Mouse (Mus musculus) kidney, postnatal 14 days (tissue): Measurements from ENCODE around the gene Smim20.

Experiments
- DNase-seq: peaks from one replicate; pipeline ENCODE4 v3.0.0; 2022; ENCODE audit warnings: mixed read lengths

The Smim20 gene

DNA sequence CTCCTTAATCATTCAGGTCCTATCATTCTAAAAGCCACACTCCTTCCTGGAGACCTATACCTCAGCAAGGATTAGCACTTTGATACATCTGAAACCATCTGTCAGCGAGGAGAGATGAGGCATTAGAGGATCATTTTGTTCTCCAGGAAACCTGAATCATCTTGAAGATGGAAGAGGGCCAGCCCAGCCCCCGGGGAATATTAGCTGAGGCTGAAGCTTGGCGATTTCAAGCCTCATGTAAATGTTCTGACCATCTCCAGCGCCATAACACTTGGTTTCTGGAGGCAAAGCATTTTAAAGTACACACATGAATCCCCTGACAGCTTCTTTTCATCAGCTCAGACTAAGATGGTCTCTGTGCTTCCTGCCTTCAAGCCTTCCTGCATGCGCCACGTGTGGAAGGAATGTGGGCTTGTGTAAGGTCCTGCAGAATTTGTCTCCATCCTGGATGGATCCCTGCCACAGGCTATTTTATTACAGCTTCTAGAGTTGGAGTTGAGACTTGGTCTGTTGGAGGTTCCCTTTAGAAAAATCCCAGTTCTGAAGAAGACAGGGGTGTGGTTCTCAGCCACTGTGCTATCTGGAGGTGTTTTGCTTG, 1.3 kb downstream of the Smim20 start:
- DNase-seq: peak; percentile 20

DNA sequence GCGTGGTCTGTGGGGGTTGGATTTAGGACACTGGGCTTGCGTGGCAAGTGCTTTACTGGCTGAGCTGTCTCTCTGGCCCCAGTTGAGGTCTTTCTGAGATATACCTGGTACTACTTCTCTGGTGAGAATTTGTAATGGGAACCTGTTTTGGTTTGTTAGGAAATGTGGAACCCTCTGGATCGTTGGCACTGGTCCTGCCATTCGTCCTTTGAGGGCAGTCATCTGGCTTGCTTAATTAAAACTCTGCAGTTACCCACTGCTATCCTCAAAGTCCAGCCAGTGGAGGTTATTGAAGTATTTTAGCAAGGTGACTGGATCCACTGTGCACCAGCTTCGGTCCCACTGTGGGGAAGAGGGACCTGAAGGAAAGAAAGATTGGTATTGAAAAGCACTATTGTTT, 2.9 kb downstream of the Smim20 start:
- DNase-seq: peak; percentile 14

DNA sequence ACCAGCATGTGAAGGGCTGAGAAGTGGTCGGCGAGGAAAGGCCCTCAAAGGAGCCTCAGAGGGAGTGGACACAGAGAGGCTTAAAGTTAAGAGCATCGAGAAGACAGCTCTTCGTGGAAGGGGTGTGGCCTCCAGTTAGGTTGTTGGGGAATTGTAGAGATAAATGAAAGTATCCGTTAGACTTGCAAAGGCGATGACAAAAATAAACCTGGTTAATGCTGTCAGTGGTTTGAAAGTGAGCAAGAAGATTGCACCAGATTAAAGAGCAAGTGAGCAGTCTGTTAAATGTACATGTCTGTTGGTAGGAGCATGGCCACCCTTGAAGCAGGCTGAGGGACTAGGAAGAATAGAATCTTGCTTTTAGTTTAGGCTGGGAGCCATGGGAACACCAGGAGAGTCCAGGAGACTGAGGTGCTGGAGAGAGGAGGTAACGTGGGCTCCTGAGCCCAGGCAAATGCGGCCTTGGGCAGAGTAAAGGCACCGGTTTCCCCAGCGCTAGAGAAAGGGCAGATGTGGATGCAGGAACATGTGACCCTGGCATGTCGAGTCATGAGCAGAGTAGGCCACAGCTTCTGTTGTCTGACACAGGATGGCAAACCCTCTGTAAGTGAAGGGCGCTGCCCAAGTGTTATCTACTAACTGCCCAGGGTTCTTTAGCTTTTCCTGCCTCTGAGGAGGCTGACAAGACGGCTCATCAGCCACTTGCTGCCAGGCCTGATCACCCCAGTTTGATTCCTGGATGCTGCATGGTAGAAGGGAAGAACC, 4.2 kb downstream of the Smim20 start:
- DNase-seq: no peak

DNA sequence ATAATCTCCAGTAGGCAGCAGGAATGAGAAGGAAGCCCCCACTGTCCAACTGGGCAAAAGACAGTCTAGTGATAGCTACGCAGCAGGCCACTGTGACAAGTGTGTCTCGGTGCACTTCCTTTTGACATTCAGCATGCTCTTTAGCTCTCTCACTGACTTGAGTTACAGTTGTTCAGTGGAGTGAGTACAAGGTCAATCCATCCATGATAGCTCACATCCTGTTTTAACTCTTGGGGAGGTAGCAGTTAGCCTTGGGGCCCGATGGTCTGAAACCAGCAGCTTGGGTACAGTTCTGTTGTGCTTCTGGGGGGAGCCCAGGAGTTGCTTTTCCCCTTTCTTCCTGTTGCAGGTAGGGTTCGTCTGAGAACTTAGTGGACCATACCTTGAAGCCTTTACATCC, 5.7 kb downstream of the Smim20 start:
- DNase-seq: no peak

DNA sequence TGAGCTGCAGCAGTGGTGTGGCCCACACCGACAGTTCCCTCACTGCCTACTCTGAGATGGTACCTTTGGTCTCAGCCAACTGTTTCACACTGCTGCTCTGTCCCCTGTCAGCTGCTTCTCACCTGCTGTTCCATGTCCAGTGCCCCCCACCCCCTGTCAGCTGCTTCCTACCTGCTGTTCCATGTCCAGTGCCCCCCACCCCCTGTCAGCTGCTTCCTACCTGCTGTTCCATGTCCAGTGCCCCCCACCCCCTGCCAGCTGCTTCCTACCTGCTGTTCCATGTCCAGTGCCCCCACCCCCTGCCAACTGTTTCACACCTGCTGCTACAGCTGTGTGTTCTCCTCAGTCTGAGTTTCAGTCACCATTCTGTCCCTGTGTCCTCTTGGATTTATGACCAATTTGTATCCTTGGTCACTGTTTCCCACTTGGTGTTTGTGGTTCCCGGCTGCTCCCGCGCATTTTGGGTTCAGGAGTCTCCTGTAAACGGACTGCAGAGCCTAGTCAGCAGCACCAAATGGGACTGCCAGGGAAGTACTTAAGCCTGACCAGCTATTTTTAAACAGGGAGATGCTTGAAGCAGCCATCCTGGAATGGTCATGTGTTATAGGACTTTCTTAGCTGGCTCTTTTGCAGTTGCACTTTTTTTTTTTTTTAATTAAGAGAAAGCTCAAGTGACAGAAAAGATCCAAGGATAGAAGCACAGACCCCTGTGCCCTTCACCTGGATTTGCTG, 7.0 kb downstream of the Smim20 start:
- no peak for DNase-seq

DNA sequence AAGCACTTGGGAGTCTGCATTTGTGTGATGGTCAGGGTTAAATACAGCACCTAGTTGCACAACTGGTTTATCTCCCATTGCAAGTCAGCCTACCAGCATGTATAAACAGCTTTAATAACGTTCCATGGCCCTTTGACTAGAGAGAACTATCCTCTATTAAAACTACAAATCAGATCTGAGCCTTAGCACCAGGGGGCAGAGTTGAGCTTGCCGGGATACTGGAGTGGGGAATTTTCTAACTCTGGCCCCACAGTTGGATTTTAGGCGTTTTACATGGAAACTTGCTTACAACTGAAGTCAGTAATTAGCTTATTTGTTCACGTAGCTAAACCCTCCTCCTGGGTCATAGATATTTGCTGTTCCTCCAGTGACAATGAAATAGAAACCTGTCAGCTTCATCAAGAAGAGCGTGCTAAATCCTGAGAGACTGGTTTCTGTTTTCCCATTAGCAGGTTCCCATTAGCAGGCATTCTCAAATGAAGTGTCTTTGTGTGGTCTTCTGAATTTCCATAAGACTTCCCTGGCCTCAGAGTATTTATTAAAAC, 8.0 kb downstream of the Smim20 start:
- peak; percentile 39 for DNase-seq

DNA sequence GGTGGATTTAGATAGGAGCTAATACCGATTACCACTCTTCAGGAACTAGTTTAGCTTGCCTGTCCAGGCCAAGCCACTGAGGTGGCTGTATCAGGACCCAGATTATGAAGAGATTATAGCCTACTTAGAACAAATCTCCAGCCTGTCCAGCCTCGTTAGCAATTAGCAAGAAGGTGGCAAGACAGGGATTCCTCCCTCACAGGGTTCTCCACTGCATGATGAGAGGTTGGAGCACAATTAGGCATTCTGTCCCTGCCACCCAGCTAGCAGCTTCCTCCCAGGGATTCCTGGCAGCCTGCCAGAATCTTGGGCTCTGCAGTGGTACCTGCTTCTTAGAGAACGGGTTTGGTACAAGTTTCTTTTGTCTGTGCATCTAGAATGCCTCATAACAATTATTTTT, 8.5 kb downstream of the Smim20 start:
- DNase-seq: peak; percentile 27

DNA sequence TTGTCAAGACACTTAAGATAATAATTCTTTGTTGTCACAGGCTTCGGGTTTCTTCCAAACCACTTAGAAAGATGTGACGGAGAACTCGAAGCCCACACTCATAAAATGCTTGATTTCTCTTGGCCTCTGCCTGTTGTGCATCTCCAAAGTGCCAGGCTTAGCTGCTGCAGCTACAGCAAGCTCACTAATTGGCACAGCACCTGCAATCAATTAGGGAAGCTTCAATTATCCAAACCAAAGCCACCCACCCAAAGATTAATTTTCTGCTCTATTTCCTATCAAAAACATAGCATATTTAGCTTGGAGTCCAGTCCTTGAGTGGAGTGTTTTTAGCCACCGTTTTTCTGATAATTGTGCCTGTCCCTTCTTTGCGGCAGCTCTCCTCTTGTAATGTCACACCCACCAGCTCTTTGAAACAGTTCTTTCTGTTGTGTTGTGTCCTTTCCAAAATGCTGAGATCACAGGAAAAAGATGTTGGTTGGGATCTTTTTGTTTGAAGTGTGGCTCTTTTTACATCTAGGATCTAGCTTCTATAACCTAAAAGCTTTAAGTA, 9.7 kb downstream of the Smim20 start:
- DNase-seq: no peak

DNA sequence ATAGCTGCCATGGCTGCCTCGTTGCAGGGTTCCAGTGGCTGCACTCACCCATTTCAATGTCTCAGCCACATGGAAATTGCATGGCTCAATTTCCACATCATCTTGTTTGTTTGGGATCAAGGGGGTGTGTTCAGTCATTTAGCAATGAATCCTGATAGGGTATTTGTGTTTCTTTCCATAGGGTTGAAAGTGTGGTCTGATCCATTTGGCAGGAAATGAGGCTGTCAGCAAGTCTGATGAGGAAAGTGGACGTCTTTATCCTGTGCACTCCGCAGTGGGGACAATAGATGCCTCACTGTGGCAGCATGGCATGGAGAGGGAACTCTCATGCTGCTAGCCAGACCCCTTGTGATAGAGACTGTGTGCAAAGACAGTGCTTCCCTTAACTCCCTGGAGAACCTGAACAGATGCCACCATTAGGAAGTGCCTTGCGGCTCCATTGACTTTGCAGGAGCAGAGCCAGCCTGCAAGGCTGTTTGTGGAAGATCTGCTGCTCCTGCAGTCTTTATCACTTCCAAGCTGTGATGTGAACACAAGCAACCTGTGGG, 10.9 kb downstream of the Smim20 start:
- DNase-seq: no peak

DNA sequence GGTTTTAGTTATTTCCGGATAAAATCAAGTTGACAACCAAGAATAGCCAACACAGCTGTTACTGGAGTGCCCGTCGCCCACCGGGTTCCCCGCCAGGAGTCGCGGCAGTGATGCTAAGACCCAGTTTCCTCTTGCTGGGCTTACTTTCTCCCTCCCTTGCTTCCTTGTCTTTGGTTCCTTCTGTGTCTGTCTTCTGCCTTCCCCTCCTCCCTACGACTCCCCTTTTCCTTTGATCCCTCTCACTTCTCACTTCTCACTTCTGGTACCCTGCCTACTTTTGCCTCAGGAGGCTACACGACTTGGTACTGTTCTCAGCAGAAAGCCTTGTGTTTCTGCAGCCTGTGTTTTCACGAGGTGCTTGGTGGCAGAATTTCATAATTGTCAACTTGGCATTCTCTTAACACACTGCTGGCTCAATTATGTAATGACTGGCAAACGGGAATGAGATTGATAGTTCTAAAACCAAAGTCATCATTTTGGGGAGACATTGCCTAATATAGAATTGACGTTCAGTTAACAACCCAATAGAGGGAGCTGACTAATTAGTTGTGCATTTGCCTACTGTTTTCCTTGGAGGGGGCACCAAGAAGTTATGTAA, 12.4 kb downstream of the Smim20 start:
- no peak for DNase-seq

DNA sequence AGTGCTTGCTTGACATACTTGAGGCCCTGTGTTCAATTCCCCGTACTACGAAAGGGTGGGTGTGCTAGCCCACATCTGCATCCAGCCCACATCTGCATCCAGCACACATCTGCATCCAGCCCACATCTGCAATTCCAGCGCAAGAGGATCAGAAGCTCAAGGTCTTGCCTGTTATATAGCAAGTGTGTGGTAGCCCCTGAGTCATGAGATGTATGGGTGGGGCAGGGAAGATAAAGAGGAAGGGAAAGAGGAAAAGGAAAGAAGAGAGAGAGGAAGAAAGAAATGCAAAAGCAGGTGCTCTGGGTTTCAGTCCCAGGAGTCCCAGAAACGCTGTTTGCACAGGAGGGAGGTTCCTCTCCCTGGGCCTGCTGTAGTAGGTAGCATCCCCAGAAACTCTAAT, 15.6 kb downstream of the Smim20 start:
- DNase-seq: no peak

DNA sequence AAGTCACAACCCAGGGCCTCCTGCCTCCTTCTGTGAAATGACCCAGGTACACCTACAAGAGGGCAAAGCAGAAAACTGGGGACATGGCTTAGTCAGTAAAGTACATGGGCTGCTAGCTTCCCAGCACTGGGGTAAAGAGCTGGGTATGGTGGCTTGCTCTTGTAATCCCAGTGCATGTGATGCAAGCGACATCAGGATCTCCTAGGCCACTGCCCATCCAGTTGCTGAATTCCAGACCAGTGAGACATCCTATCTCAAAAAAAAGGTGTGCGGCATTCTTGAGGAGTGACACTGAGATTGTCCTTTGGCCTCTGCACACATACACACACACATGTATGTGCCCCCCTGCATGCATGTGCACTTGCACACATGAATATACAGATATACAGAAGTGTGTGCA, 19.5 kb downstream of the Smim20 start:
- no peak for DNase-seq

DNA sequence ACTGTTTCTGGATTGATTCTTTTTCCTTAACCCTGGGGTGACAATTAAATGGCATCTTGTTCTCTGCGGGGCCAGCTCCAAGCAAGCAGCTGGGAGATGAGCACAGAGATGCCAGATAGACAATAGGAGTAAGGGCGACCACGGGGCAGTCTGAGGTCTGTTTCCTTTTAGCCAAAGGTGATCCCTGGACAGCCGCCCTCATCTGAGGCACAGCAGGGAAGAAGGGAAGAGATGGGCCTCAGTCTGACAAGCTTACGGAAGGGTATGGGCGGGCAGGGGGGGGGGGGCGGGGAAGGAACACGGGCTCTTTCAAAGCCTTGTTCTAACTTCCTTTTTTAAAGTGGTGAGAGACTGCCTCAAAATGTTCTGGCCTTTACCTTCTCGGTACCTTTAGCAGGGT, 22.6 kb downstream of the Smim20 start:
- no peak for DNase-seq

DNA sequence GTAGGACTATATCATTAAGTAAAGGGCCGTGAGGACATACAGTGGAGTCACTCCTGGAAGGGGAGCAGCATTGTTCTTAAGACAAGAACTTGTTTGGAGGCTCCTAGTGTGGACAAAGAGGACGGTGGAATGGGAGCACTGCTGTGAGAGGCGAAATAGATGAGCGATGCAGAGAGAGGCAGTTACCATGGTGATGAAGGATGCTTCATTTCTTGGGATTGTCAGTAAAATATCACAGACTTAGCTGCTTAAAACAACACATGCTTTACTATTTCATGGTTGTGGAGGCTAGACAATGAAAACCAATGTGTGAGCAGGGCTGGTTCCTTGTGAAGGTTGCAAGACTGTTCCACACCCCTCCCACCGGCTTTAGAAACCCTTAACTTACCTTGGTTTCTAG, 27.7 kb downstream of the Smim20 start:
- no peak for DNase-seq

DNA sequence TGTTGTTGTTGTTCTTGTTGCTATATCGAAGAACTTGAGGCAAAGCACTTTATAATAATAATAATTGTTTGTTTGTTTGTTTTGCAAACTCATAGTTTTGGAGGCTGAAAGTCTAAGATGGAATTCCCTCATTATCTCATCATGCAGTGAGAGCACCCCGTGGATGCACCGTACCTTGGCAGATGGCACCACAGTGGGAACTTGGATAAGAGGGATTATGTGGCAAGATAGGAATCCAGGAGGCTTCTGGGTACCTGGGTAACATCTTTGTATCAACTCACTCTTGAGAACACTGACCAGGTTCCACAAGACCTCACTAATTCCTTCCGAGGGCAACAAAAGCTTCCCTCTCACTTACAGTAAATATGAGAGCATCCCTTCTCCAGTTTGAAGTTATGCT, 30.1 kb downstream of the Smim20 start:
- no peak for DNase-seq

DNA sequence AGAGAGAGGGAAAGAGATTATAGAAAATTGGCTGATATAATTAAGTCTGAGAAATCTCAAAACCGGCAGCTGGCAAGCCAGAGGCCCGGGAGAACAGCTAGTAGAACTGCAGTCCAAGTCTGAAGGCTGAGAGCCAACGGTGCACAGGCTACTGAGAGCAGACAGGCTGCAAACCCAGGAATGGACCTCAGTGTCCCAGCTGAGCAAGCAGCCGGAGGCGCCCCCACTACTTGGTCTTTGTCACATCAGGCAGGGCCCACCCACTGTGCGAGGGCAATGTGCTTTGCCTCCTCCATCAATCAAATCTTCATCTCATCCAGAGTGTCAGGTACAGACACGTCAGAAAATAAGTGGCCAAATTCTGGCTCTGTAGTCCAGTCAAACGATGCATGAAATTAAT, 34.6 kb downstream of the Smim20 start:
- DNase-seq: no peak

DNA sequence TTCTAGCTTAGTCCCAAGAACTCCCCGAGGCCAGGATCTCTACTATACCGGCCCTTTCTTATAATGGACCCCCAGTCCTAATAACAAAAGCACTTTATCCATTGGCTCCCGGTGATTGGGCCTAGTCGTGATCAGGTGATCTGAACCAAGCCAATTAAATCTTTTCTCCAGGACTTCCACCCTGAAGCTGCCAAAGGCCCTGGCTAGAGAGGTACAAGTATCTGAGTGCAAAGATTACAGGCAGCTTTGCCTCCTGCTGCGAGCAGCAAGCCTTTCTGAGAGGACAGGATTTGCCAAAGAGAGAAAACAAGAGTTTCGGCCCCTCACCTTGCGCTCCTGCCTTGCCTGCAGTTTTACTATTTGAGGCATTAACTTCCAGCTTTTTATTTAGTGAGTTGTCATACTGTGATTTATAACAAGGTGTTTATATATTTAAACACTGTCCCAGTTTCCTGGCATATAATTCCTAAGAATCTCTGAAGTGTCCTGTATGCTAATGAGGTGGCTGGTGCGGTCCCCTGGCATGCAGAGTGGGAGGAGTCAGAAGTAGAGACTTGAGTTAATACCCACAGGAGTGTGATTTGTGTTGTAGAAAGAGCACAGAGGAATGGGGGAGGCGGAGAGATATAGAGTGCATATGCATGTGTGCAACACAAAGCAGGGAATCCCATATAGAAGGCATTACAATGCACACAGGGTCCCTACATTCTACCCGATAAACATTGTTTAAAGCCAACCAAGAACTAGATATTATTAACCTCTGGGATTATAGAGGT, 36.2 kb downstream of the Smim20 start:
- DNase-seq: peak; percentile 42

DNA sequence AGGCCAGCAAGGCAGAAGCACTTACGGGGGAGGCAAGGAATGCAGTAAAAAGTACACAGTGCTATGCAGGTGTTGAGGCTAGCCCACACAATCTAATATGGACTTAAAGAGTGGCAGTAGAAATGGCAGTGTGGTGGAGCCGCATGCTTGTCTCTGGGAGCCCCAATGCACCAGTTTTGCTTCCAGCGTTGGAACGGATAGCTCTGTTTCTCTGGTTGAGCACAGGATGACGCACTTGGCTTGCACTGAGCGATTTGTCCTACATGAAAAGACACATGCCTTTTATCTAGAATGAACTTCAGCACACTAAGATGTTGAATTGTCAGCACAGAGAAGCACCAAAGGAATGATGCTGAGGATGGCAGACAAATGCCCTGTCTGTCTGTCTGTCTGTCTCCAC, 37.1 kb downstream of the Smim20 start:
- DNase-seq: no peak

DNA sequence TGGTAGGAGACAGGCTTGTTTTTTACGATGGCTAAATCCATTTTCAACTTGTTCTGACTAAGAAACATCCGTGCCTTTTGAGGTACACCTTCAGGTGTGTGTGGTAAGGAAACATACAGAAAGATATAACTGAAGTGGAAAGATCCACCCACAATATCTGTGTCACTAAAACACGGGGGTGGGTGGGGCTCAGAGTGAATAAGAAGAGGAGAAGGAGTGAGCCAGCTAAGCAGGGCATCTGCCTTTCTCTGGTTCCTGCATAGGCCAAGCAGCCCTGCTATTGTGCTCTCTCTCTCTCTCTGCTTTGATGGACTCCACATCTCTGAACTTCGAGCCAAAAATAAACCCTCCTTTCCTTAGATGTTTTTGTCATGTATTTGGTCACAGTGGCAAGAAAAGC, 38.1 kb downstream of the Smim20 start:
- DNase-seq: no peak

DNA sequence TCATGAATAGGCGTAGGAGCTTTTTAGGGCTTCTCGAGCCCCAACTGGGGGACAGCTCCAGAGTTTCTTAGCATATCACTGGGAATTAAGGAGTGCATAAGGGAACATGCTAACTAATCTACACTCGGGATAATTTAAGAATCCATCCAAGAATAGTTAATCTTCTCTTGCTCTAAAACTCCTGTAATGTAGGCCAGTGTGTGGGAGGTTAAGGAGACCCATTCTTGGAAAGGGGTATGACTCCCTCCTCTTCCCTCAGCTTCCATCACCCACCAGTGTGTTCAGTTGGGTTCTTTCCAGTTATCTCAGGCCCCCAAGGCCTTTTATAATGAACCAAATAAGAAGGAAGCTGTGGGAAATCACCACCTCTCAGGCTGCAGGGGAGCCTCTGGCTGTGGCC, 40.0 kb downstream of the Smim20 start:
- DNase-seq: no peak

DNA sequence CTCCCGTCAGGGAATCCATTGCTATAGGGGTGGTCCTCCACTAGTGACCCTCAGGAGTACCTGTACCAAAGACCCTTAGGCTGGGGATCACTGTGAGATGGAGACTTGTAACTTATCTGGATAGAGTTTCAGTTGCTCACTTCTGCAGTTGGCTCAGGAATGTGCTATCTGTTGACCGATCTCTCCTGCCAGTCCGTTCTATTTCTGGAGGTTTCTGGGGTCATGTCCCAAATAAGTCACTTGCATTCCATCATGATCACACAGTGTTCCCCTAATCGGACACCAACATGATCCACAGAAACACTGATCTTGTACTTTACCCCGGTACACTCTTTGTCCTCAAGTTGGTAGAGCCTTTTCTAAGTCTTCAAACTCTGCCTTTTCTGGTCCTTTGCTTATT, 40.6 kb downstream of the Smim20 start:
- no peak for DNase-seq
